Mouse (Mus musculus) megakaryocyte, embryonic 14.5 days (primary cell): ENCODE measurements at regions not wholly inside any gene's neighbourhood (a gene's known extent, or its start where the extent isn't known, plus 50 kb on each side); places are given as distances from the start of the nearest gene placed in this dataset.

Source experiments
- FLI1 ChIP-seq: IDR thresholded peaks from 2 replicates; pipeline ENCODE4 v1.6.1; 2012; ENCODE audit warnings: low read length, inconsistent platforms, mixed read lengths
- GATA1 ChIP-seq: IDR thresholded peaks from 3 replicates; pipeline ENCODE4 v1.6.1; 2012; ENCODE audit warnings: mixed read lengths, low read length, inconsistent platforms, borderline replicate concordance

GRCm38 (mm10) chr8:126850189-126850535 lies 95.5 kb downstream of the Tomm20 start:
- TF ChIP-seq GATA1 (0 out of 3 replicates have a peak, but pooled peaks have one; percentile 32), FLI1 (no peak)
